Mouse (Mus musculus) heart, postnatal 4 days (tissue): ENCODE data around the gene Fam181a. TPM values are rescaled to one million over a fixed set of nuclear protein-coding genes. Genes with fewer than 3 reads are reported as not detected.
A peak's percentile ranks its signal among the peaks of the same experiment; 100 is the strongest.

ENCODE experiments used
- DNase-seq: peaks from one replicate; pipeline ENCODE4 v3.0.0; 2021
- total RNA-seq, 2 experiments: library from RNA; stranded (reverse); gene quantifications; 2 replicates each; pipeline ENCODE4 v1.2.3; 2021

Gene Fam181a
- total RNA-seq, 2 experiments from 2014 or later = not detected

GRCm38 (mm10) chr12:103315831-103316545, 5.2 kb downstream of the Fam181a start:
- DNase-seq = peak; percentile 4

DNA sequence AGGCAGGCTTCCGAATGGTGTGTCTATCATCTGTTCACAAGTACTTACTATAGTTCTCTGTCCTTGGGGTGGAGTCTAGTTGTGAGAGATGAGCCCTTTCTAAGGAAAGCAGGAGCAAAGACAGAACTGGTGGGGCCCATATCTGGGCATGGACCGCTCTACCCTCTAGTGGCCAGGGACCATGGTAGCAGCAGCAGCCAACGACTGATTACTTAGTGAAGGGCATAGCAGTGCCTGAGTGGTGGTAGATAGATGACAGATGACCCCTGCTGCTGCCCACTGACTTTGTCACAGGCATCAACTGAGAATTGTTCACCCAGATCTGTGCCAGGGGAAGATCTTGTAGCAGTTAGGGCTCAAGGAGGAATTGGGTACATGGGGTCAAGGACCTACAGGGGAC, 12.0 kb downstream of the Fam181a start:
- peak; percentile 56 for DNase-seq

DNA sequence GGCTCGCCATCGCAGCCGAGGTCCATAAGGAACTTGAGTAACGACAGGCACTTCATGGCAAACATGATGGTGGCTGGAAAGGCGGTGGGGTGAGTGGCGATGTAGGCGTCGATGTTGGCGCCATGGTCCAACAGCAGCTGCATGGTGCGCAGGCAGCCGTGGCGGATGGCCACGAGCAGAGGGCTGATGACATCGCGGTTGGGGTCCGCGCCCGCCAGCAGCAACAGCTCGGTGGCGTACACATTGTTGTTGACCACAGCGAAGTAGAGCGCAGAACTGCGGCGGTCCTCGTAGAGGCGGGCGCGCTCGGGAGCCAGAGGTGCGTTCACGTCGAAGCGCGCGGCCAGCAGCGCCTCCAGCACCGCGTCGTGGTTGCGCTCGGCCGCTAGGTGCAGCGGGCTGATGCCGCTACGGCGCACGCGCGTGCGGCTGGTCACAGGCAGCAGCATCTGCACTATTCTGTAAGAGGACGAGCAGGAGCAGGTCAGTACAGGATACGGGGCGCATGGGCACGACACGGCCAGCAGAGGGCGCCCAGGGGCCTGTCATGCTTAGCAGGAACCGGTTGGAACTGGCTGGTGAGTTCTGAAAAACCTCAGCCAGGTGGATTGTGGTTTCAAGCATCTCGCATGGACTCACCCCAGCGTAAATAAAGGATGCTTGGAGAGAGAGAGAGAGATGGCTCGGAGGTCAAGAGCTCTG, 14.5 kb downstream of the Fam181a start:
- DNase-seq = peak; percentile 93

DNA sequence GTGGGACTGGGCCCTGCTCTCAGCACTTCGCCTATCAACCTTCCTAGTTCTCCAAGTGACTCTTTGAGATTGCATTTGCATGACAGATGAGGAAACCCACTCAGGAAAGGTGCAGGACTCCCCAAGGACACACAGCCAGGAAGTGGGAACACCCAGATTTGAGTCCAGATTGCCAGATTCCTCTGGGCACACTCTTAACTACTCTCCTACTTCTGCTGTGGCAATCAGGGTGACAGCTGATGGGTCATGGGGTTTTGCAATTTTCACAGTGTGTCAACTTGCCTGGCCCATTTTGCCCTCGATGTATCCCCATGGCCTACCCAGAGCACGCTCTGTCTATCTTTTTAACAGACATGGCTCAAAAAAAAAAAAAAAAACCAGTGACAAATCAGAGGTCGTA, 15.8 kb downstream of the Fam181a start:
- no peak for DNase-seq

DNA sequence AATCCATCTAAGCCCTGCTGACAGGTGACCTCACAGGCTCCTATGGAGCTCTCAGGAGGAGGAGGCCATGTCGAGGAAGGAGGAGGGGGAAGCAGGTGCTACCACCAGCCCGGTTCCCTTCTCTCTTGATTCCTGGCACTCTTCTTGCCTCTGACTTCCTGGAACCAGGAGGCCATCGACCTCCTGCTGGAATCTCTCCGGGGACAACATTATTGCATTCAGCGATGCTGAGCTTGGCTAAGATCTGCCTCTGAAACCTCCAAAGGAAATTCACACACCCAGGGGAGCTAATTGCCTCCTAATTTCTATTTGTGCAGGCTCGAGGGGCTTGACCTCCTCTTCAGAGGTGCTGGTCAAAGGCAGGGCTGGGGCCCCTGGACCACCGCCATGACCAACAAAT, 16.3 kb downstream of the Fam181a start:
- no peak for DNase-seq

DNA sequence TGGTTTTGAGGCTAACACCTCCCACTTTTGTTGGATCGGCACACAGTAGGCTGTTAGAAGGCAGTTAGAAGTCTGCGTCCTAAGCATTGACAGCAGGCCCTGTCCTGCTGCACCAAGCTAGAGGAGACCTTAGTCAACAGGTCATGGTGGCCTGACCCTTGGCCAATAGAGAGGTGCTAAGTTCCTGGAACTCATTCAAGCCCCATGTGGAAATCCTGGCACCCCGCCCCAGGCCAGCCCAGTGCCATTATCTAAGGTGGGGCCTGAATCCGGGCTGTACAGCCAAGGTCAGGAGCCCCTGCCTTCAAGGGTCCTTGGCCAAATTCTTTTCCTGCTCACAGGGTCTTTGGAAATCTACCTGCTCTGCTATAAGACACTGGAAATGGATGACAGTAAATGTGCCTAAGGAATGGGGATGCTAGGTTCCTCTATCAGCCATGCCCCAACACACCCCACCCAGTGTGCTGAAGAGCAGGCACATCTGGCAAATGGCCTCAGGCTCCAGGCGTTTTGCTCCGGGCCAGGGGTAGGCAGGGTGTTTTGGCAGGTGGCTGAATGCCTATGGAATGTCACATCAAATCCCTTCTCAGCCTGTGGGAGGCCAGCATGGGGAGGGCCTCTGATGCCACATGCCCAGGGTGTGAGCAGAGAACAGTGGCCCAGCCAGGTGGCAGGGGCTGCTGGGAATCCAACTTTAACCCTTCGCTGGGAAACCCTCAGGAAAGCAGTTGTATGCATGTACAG, 17.8 kb downstream of the Fam181a start:
- peak; percentile 69 for DNase-seq

DNA sequence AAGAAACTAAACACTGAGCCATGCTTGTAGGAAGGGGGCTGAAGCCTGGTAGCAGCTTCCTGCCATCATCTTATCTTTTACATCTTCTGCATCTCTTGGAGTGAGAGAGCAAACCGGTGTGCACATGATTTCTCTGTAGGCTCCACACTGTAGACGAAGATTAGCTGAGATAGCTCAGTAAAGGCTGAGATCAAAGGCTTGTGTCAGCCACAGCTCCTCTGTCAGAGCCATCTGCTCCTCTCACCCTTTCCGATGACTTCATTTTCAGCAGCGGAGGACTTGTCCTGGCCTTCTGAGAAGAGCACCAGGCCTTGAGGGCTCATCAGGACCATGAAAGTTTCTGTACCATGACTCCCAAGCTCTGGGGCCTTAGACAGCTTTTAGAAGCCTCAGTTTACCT, 20.7 kb downstream of the Fam181a start:
- DNase-seq = no peak

- DNase-seq = no peak
Observed at GRCm38 (mm10) chr12:103332879-103333278, 22.1 kb downstream of the Fam181a start.

GRCm38 (mm10) chr12:103333426-103333825, 22.7 kb downstream of the Fam181a start:
- DNase-seq = no peak

DNA sequence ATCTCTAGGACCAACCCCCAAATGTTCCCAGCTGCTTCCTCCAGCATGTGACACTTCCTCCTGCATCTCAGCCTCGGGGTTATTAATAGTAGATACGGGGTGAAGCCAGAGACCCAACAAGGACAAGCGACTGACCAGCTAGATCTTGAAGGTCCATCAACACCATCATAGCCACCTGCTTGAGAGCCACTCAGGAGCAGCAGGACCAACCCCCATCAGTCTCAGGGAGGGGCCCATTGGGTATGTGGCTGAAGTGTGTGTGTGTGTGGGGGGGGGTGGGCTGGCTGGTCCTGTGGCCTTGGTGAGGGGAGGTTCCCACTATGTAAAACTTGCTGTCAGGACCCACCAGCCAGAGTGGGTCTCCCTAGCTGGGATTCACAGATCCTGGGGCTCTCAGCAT, 26.0 kb downstream of the Fam181a start:
- no peak for DNase-seq

DNA sequence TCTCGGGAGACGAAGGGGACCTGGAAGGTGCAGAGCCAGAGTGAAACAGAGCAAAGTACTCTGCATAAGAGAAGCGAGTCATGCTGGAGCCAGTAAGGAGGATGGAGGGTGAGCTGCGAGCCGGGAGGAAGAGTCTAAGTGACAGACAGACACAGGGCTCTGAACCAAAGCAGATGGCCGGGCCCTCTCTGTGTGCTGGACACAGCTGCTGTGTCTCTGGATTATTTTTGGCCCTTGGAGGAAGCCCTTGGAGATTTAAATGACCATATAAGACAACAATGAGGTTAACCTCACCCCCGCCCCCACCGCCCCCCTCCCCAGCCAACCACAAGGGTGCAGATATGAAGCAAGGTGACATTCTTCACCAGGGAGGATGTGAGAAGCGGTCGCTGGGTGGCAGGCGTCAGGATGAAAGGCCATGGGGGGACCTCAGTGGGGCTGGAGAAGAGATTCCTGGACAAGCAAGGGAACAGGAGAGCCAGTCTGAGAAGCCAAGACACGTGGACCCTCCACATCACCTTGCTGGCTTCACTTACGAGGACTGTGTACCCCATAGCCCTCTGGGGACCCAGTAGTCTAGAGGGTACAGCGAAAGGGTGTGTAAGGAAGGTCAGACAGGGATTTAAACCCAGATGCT, 27.5 kb downstream of the Fam181a start:
- peak; percentile 71 for DNase-seq

GRCm38 (mm10) chr12:103341212-103341611, 30.4 kb downstream of the Fam181a start:
- no peak for DNase-seq

- no peak for DNase-seq
Observed at GRCm38 (mm10) chr12:103343456-103343855, 32.7 kb downstream of the Fam181a start.

DNA sequence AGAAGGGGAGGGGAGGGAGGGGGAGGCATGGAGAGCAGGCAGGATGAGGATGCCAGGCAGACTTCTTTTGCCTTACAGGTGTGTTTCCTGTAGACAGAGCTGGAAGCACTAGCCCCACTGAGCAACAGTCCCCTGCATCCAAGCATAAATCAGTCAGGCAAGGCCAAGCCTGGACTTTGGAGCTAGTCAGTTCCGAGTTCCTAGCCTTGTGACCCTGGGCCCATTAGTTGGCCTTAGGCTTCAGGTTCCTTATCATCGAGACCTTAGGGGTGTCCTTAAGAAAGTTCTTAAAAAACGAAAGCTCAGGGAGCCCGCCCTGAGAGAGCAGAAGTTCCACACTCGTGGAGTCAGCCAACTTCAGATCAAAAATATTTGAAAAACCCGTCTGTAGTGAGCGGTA, 34.2 kb downstream of the Fam181a start:
- DNase-seq = no peak

DNA sequence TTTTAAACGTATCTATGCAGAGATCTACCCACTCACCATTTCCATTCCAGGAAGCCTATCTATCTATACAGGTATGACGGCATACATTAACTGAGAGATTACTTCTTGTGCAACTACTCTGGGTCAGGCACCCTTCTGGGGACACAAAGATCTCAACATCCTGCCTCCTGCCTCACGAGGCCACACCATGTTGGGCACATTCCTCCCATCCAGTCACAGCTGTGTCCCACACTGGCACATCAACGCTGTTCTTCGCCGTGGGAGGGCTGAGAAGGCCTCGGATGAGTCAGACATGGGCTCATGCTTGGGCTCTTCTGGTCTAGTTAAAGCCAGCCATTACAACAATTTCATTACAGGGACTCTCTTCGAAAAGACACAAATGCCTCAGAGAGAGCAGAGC, 36.2 kb downstream of the Fam181a start:
- DNase-seq = no peak

DNA sequence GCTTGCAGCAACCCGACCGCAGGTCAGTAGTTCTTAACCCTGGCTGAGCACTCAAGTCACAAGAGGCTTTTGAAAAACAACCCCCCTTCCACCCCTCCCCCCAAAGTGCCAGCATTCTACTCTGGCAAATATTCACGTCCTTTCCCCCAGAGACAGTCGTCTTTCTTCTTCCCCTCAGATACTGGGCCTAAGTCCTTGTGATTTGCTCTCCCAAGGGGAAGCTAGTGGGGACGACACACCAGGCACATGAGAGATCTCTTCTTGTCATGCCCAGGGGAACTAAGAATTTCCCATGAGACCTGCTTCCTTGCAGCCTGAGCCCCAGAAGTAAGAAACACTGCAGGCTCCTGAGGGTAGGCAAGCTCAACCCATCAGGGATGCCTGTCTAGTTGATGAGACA, 36.6 kb downstream of the Fam181a start:
- DNase-seq = no peak

DNA sequence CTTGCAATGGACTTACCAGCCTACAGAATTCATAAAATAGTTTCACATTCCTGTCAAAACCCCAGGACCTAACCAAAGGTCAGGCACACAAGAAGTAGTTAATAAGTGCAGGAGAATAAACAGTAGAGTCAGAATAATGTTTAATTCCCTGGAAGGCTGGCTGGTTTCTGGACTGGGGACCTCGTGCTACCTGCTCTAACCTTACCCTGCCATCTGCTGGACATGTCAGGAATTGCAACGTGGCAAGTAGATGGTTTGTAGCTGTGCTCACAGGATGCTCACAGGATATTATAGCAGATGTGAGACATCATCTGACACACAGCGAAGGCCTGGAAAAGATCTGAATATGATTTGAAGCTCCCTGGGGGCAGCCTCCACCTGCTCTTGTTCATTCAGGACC, 37.7 kb downstream of the Fam181a start:
- peak; percentile 90 for DNase-seq

GRCm38 (mm10) chr12:103352735-103353134, 42.0 kb downstream of the Fam181a start:
- DNase-seq = peak; percentile 44

- peak; percentile 86 for DNase-seq
Observed at GRCm38 (mm10) chr12:103353538-103353937, 42.8 kb downstream of the Fam181a start.

DNA sequence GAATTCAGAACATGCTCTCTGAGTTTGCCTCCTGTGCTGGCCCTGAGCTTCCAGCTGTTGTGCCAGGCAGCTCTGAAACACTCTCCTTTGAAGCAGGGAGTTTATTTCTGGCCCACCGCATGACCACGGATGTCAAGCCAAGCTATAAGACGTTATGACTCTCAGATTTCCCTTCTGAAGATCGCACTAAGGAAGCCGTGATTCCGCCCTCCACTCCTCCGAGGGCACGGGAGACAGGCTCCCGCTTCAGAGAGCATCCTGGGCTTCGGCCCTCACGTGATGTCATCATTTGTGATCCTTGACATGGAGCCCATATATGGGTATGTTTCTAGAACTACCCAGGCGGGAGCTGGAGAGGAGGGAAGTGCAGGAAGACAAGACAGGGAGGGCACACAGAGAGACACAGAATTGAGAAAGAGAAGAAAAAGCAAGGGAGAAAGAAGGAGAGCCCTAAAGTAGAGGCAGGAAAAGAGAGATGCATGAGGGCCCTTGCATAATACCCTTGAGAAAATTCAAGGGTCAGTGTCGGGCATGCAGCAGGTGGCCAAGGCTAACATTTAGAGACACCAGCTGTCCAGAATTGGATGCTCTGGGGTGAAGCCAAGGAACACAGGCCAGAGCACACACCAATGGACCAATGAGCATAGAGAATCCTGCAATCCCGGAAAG, 45.1 kb downstream of the Fam181a start, which contains the start of gene Asb2:
TSS of gene Asb2 (minus strand) at position 256 of the 669 bp plus-strand sequence.
- peak; percentile 73 for DNase-seq

DNA sequence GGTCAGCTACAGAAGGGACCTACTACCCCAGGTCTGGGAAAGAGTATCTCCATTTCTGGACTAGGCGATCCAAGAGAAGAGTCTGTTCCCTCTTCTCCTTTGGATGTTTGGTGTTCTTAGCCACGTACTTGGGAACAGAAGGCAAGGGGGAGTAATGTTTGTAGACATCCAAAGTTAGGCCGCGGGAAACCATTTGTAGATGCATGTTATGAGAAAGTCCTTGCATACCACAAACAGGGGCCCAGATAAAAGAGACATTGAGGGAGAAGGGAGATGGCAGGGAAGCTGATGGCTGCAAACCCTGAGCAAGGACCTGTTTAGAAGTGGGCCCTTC, 45.6 kb downstream of the Fam181a start:
- no peak for DNase-seq

DNA sequence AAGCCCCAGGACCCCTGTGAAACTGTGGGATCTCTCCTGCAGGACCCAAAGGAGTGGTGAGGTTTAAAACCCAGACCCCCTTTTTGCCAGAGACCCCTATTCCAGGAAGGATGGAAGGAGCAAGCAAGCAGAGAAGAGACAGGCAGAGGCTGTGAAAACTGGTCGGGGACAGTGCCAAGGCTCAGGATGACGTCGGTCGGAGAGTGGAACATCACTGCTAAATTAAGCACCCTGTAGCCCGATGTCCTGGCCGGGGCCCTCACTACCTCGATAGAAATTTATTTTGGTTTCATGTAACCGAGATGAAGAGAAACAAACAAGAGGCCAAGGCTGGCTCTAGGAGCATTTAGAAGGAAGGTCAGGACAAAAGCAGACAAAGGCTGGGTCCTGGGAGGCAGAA, 47.4 kb downstream of the Fam181a start:
- DNase-seq = peak; percentile 80
